Mouse (Mus musculus): Measurements from ENCODE around the gene Nt5e. TPM values are rescaled to one million over a fixed set of nuclear protein-coding genes. Genes with fewer than 3 reads are reported as not detected.

Nt5e gene
- polyA plus RNA-seq, 1 experiment: 1.3 TPM

GRCm38 (mm10) chr9:88357173-88357572 lies 30.2 kb downstream of the Nt5e start:
- H3K4me3 ChIP-seq: no peak overlapping the region
- no peak overlapping the region for H3ac ChIP-seq (ENCODE audit: control insufficient read depth, insufficient read length)
- peak overlapping the region; percentile 52 for H3K4me2 ChIP-seq (ENCODE audit: low read depth)
- TF ChIP-seq CEBPB (IDR thresholded peaks at IDR 0.05; ENCODE audit: insufficient read depth, poor library complexity, severe bottlenecking) (peak; percentile 53; the same call in 1 of the 2 replicates), MYOG (IDR thresholded peaks at IDR 0.05; ENCODE audit: control insufficient read depth in 1 of 3, insufficient read depth in 1 of 3, insufficient read length in 2 of 3, low read depth in 2 of 3) (no peak)
- no peaks in the 10 kb centered on the region for H3K79me2 ChIP-seq (ENCODE audit: control insufficient read depth, insufficient read depth)
- H3K36me3 ChIP-seq (ENCODE audit: control insufficient read depth, insufficient read depth): no peaks in the 10 kb centered on the region
- no peaks in the 10 kb centered on the region for H3K27me3 ChIP-seq (ENCODE audit: control insufficient read depth, insufficient read depth, insufficient read length)

- Histone ChIP-seq H3K27me3 (ENCODE audit: control insufficient read depth, insufficient read depth, insufficient read length) (no peaks in the 10 kb centered on the region), H3K36me3 (ENCODE audit: control insufficient read depth, insufficient read depth) (no peaks in the 10 kb centered on the region), H3K79me2 (ENCODE audit: control insufficient read depth, insufficient read depth) (no peaks in the 10 kb centered on the region), H3K4me2 (ENCODE audit: low read depth) (no peak overlapping the region), H3K4me3 (no peak overlapping the region), H3ac (ENCODE audit: control insufficient read depth, insufficient read length) (no peak overlapping the region)
- TF ChIP-seq MYOG (IDR thresholded peaks at IDR 0.05; ENCODE audit: control insufficient read depth in 1 of 3, insufficient read depth in 1 of 3, insufficient read length in 2 of 3, low read depth in 2 of 3) (no peak), TCF12 (IDR thresholded peaks at IDR 0.05; ENCODE audit: insufficient read depth, poor library complexity, severe bottlenecking) (no peak), POLR2AphosphoS2 (IDR thresholded peaks at IDR 0.05; ENCODE audit: insufficient read length, low read depth) (no peak), MYOD1 (IDR thresholded peaks at IDR 0.05; ENCODE audit: control insufficient read depth in 1 of 3, insufficient read length in 2 of 3, low read depth in 2 of 3) (no peak), TCF3 (IDR thresholded peaks at IDR 0.05; ENCODE audit: insufficient read length, low read depth) (no peak), USF1 (IDR thresholded peaks at IDR 0.05; ENCODE audit: low read depth) (no peak), E2F4 (IDR thresholded peaks at IDR 0.05; ENCODE audit: insufficient read depth) (no peak), SRF (IDR thresholded peaks at IDR 0.05; ENCODE audit: control insufficient read depth, insufficient read length, low read depth) (no peak), POLR2A (IDR thresholded peaks at IDR 0.05; ENCODE audit: insufficient read length, low read depth) (no peak), REST (IDR thresholded peaks at IDR 0.05; ENCODE audit: insufficient read depth, insufficient read length) (no peak), MAX (IDR thresholded peaks at IDR 0.05; ENCODE audit: low read depth) (no peak), CEBPB (IDR thresholded peaks at IDR 0.05; ENCODE audit: insufficient read depth, poor library complexity, severe bottlenecking) (no peak)
Measured at GRCm38 (mm10) chr9:88359140-88359539, 32.1 kb downstream of the Nt5e start.

GRCm38 (mm10) chr9:88361211-88361909 lies 34.4 kb downstream of the Nt5e start:
- Histone ChIP-seq H3ac (ENCODE audit: control insufficient read depth, insufficient read length) (no peak overlapping the region), H3K4me2 (ENCODE audit: low read depth) (no peak overlapping the region), H3K4me3 (no peak overlapping the region), H3K36me3 (ENCODE audit: control insufficient read depth, insufficient read depth) (no peaks in the 10 kb centered on the region), H3K79me2 (ENCODE audit: control insufficient read depth, insufficient read depth) (no peaks in the 10 kb centered on the region), H3K27me3 (ENCODE audit: control insufficient read depth, insufficient read depth, insufficient read length) (no peaks in the 10 kb centered on the region)
- no peak for TF ChIP-seq E2F4 (IDR thresholded peaks at IDR 0.05; ENCODE audit: insufficient read depth)
- TF ChIP-seq POLR2AphosphoS2 (IDR thresholded peaks at IDR 0.05; ENCODE audit: insufficient read length, low read depth): no peak
- TF ChIP-seq MYOD1 (IDR thresholded peaks at IDR 0.05; ENCODE audit: control insufficient read depth in 1 of 3, insufficient read length in 2 of 3, low read depth in 2 of 3): no peak
- no peak for TF ChIP-seq TCF3 (IDR thresholded peaks at IDR 0.05; ENCODE audit: insufficient read length, low read depth)
- no peak for TF ChIP-seq MYOG (IDR thresholded peaks at IDR 0.05; ENCODE audit: control insufficient read depth in 1 of 3, insufficient read depth in 1 of 3, insufficient read length in 2 of 3, low read depth in 2 of 3)
- no peak for TF ChIP-seq MAX (IDR thresholded peaks at IDR 0.05; ENCODE audit: low read depth)
- TF ChIP-seq TCF12 (IDR thresholded peaks at IDR 0.05; ENCODE audit: insufficient read depth, poor library complexity, severe bottlenecking): no peak
- TF ChIP-seq SRF (IDR thresholded peaks at IDR 0.05; ENCODE audit: control insufficient read depth, insufficient read length, low read depth): no peak
- TF ChIP-seq USF1 (IDR thresholded peaks at IDR 0.05; ENCODE audit: low read depth): no peak
- TF ChIP-seq REST (IDR thresholded peaks at IDR 0.05; ENCODE audit: insufficient read depth, insufficient read length): no peak
- no peak for TF ChIP-seq POLR2A (IDR thresholded peaks at IDR 0.05; ENCODE audit: insufficient read length, low read depth)
- TF ChIP-seq CEBPB (IDR thresholded peaks at IDR 0.05; ENCODE audit: insufficient read depth, poor library complexity, severe bottlenecking): no peak

- no peaks in the 10 kb centered on the region for H3K79me2 ChIP-seq (ENCODE audit: control insufficient read depth, insufficient read depth)
- H3K4me3 ChIP-seq: no peak overlapping the region
- H3K36me3 ChIP-seq (ENCODE audit: control insufficient read depth, insufficient read depth): no peaks in the 10 kb centered on the region
- no peak overlapping the region for H3K4me2 ChIP-seq (ENCODE audit: low read depth)
- no peaks in the 10 kb centered on the region for H3K27me3 ChIP-seq (ENCODE audit: control insufficient read depth, insufficient read depth, insufficient read length)
- no peak for TF ChIP-seq MYOG (IDR thresholded peaks at IDR 0.05; ENCODE audit: control insufficient read depth in 1 of 3, insufficient read depth in 1 of 3, insufficient read length in 2 of 3, low read depth in 2 of 3)
- TF ChIP-seq USF1 (IDR thresholded peaks at IDR 0.05; ENCODE audit: low read depth): no peak
- no peak for TF ChIP-seq POLR2A (IDR thresholded peaks at IDR 0.05; ENCODE audit: insufficient read length, low read depth)
- TF ChIP-seq POLR2AphosphoS2 (IDR thresholded peaks at IDR 0.05; ENCODE audit: insufficient read length, low read depth): no peak
- no peak for TF ChIP-seq E2F4 (IDR thresholded peaks at IDR 0.05; ENCODE audit: insufficient read depth)
- TF ChIP-seq REST (IDR thresholded peaks at IDR 0.05; ENCODE audit: insufficient read depth, insufficient read length): no peak
- no peak for TF ChIP-seq CEBPB (IDR thresholded peaks at IDR 0.05; ENCODE audit: insufficient read depth, poor library complexity, severe bottlenecking)
- H3ac ChIP-seq (ENCODE audit: control insufficient read depth, insufficient read length): no peak overlapping the region
Measured at GRCm38 (mm10) chr9:88362055-88362850, 35.3 kb downstream of the Nt5e start.
